ENCODE assay signal across 27 mouse cellular contexts in genomic region chr7:37433156-37433555, GRCm38 (mm10).
DNase-seq lines count a peak whose midpoint lies in the region; ATAC-seq lines count a peak whose summit lies in the region.
"Had no signal": no experiment of that assay in that cellular context is flagged by ENCODE, and none has a peak within 500 bp of the region (broad histone marks: within the 10 kb centered on the region; RNA-seq: fewer than 3 reads in every experiment).

No protein-coding gene starts in this region.

- H3K27me3 ChIP-seq in heart, embryonic 10.5 days (ENCODE audit: insufficient read depth, poor library complexity, severe bottlenecking) = no peaks in the 10 kb centered on the region; the same call in 1 of the 2 replicates
- no peaks in the 10 kb centered on the region for H3K27me3 ChIP-seq in neural tube, embryonic 11.5 days (ENCODE audit: control insufficient read depth, insufficient read depth, low read length)
- H3K27me3 ChIP-seq: kidney, embryonic 15.5 days; limb, embryonic 13.5 days; lung, embryonic 15.5 days; megakaryocyte, embryonic 14.5 days; midbrain, embryonic 12.5 days had no signal

- H3K9me3 ChIP-seq in heart, embryonic 10.5 days = no peaks in the 10 kb centered on the region
- H3K9me3 ChIP-seq in neural tube, embryonic 11.5 days (ENCODE audit: control insufficient read depth, low read length) = no peaks in the 10 kb centered on the region
- H3K9me3 ChIP-seq: kidney, embryonic 15.5 days; limb, embryonic 13.5 days; lung, embryonic 15.5 days; midbrain, embryonic 12.5 days had no signal

- H3K4me1 ChIP-seq in heart, embryonic 10.5 days = 0 out of 2 replicates have a peak, but pooled peaks cover 3% of the 10 kb centered on the region
- H3K4me1 ChIP-seq in neural tube, embryonic 11.5 days (ENCODE audit: control insufficient read depth, insufficient read depth, low read length) = no peaks in the 10 kb centered on the region
- H3K4me1 ChIP-seq: kidney, embryonic 15.5 days; lung, embryonic 15.5 days; megakaryocyte, embryonic 14.5 days had no signal

- H3K9ac ChIP-seq in neural tube, embryonic 11.5 days (ENCODE audit: low read length) = no peak overlapping the region
- H3K9ac ChIP-seq: kidney, embryonic 15.5 days; limb, embryonic 13.5 days; lung, embryonic 15.5 days; midbrain, embryonic 12.5 days had no signal

- H3K4me3 ChIP-seq in heart, embryonic 10.5 days = no peak overlapping the region
- no peak overlapping the region for H3K4me3 ChIP-seq in neural tube, embryonic 11.5 days (ENCODE audit: low read depth, low read length)
- H3K4me3 ChIP-seq: kidney, embryonic 15.5 days; layer of hippocampus, adult 2 months; limb, embryonic 13.5 days; lung, embryonic 15.5 days; megakaryocyte, embryonic 14.5 days; midbrain, embryonic 12.5 days; myocyte had no signal

- H3K36me3 ChIP-seq in heart, embryonic 10.5 days = no peaks in the 10 kb centered on the region
- no peaks in the 10 kb centered on the region for H3K36me3 ChIP-seq in neural tube, embryonic 11.5 days (ENCODE audit: control insufficient read depth, insufficient read depth, low read length)
- H3K36me3 ChIP-seq: kidney, embryonic 15.5 days; limb, embryonic 13.5 days; lung, embryonic 15.5 days; midbrain, embryonic 12.5 days had no signal

- no peak overlapping the region for H3K27ac ChIP-seq in heart, embryonic 10.5 days
- no peak overlapping the region for H3K27ac ChIP-seq in neural tube, embryonic 11.5 days (ENCODE audit: low read depth, low read length)
- H3K27ac ChIP-seq: kidney, embryonic 15.5 days; layer of hippocampus, adult 2 months; limb, embryonic 13.5 days; lung, embryonic 15.5 days; midbrain, embryonic 12.5 days had no signal

- WGBS in heart, embryonic 10.5 days = 66% methylated on average over 7 of the region's 7 CpGs
- WGBS in neural tube, embryonic 11.5 days = 52% methylated on average over 7 of the region's 7 CpGs

- peak; percentile 83 for DNase-seq in heart, adult 11 months
- DNase-seq in heart, embryonic 10.5 days (ENCODE audit: low spot score) = no peak
- peak; percentile 24 for DNase-seq in neural tube, embryonic 11.5 days (ENCODE audit: low spot score)
- no peak for DNase-seq in neural tube, embryonic 10.5 days (ENCODE audit: extremely low spot score, low spot score)
- DNase-seq in thymus, postnatal 14 days = peak; percentile 88
- DNase-seq in lung, postnatal 36 days = no peak
- DNase-seq in urinary bladder, adult 2 months (ENCODE audit: low spot score) = no peak
- DNase-seq: adrenal gland, adult 2 months; adrenal gland, postnatal 36 days; B cell, adult 2 months; cerebellum, adult 18-20 months; cerebellum, postnatal 10 days; heart, postnatal 10 days; kidney, adult 11 months; kidney, postnatal 36 days had no signal

- no peak for ATAC-seq in neural tube, embryonic 11.5 days (ENCODE audit: insufficient read depth, low FRiP score, low TSS enrichment)
- ATAC-seq: activated CD4-positive, CD25-positive, alpha-beta regulatory T cell, adult 4 months; forebrain, embryonic 16.5 days; inflammation-experienced regulatory T-cells, adult 6 months had no signal

- H3K4me2 ChIP-seq in neural tube, embryonic 11.5 days (ENCODE audit: low read depth) = no peak overlapping the region
- H3K4me2 ChIP-seq: heart, embryonic 11.5 days; kidney, embryonic 15.5 days; limb, embryonic 13.5 days; liver, embryonic 11.5 days; lung, embryonic 15.5 days; midbrain, embryonic 12.5 days had no signal

Comparison
In these comparisons a context has a peak if more than half of its experiments do, and no peak if none do; other contexts are left out.
1. DNase-seq: peak in heart, adult 11 months (single experiment), neural tube, embryonic 11.5 days (single experiment) and thymus, postnatal 14 days (single experiment); none in heart, embryonic 10.5 days (single experiment), neural tube, embryonic 10.5 days (single experiment), lung, postnatal 36 days (single experiment) and urinary bladder, adult 2 months (single experiment).